Mouse (Mus musculus) forebrain, embryonic 16.5 days (tissue): ENCODE measurements around the gene Kcnj3. TPM values are rescaled to one million over a fixed set of nuclear protein-coding genes. Genes with fewer than 3 reads are reported as not detected.

Experiments used
- ATAC-seq: fragments of 200-750 bp; cut with Nextera tagmentation; 2 replicates; pipeline ENCODE4 v1.8.0; 2017; ENCODE audit warnings: mild to moderate bottlenecking, moderate library complexity
- H3K27ac ChIP-seq: fragments of 300-500 bp; sonication (generic); 2 replicates; pipeline ENCODE4 v1.5.1; 2014; ENCODE audit warnings: low read length, control low read depth
- H3K27me3 ChIP-seq: fragments of 300-500 bp; sonication (generic); replicated peaks from 2 replicates; pipeline ENCODE4 v1.6.1; 2014; ENCODE audit warnings: low read length; ENCODE audit not compliant: control insufficient read depth, insufficient read depth
- H3K36me3 ChIP-seq: fragments of 300-500 bp; sonication (generic); 2 replicates; pipeline ENCODE4 v1.6.1; 2014; ENCODE audit not compliant: control insufficient read depth, insufficient read depth
- H3K4me1 ChIP-seq: fragments of 300-500 bp; sonication (generic); replicated peaks from 2 replicates; pipeline ENCODE4 v1.6.1; 2014; ENCODE audit warnings: low read length; ENCODE audit not compliant: control insufficient read depth, insufficient read depth
- H3K4me2 ChIP-seq: fragments of 300-500 bp; sonication (generic); 2 replicates; pipeline ENCODE4 v1.6.1; 2014; ENCODE audit warnings: mild to moderate bottlenecking, low read length, control low read depth
- H3K4me3 ChIP-seq: fragments of 300-500 bp; sonication (generic); replicated peaks from 2 replicates; pipeline ENCODE4 v1.5.1; 2014; ENCODE audit warnings: mild to moderate bottlenecking, low read length, control low read depth
- H3K9ac ChIP-seq: fragments of 300-500 bp; sonication (generic); replicated peaks from 2 replicates; pipeline ENCODE4 v1.6.1; 2014; ENCODE audit warnings: low read depth, low read length, control low read depth
- H3K9me3 ChIP-seq: fragments of 300-500 bp; sonication (generic); 2 replicates; pipeline ENCODE4 v1.6.1; 2016; ENCODE audit warnings: low read length; ENCODE audit not compliant: control insufficient read depth
- WGBS: fragments of 180-500 bp; shearing (Covaris S2); extraction: QIAGEN DNeasy Blood & Tissue Kit; methylation state at CpG from one replicate; pipeline ENCODE4 v1.1.7; 2014; 5-methylcytosine and 5-hydroxymethylcytosine counted together
- polyA plus RNA-seq: library from polyadenylated mRNA; unstranded; fragments of >200 nt; fragmentation: Nextera tagmentation; extraction: Ambion mirVana; gene quantifications from 2 replicates; pipeline ENCODE4 v1.2.1, GENCODE M21; 2015

The Kcnj3 gene
- polyA plus RNA-seq, 1 experiment from 2014 or later, result 7.5 TPM

GRCm38 (mm10) chr2:55569291-55569690, 133.5 kb downstream of the Kcnj3 start:
- no peaks in the 10 kb centered on the region for H3K4me1 ChIP-seq
- no peak for ATAC-seq

DNA sequence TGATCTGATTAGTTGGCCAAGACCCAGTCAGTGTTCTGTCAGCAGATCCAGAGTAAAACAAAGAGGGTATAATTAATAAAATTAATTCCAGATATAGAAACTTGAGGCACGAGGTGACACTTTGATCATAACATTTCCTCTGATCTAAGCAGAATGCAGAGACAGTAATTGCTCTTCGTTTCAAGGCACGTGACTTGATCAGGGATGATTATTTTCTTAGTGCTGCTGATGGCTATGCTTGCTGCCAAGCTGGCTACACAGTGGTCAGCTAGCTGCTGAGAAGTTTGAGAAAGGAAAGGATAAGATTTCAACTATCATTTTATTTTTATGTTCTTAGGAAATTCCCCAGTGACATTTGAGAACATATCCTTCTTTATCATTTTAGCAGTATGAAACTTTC, 135.7 kb downstream of the Kcnj3 start:
- 53% methylated on average over 3 of the region's 3 CpGs for WGBS
- no peak overlapping the region for H3K4me3 ChIP-seq
- H3K36me3 ChIP-seq, result no peaks in the 10 kb centered on the region
- no peak overlapping the region for H3K27ac ChIP-seq
- no peaks in the 10 kb centered on the region for H3K27me3 ChIP-seq
- H3K9me3 ChIP-seq, result no peaks in the 10 kb centered on the region
- no peak overlapping the region for H3K4me2 ChIP-seq
- no peak overlapping the region for H3K9ac ChIP-seq
- no peak for ATAC-seq
- no peaks in the 10 kb centered on the region for H3K4me1 ChIP-seq

More at GRCm38 (mm10) chr2:55569291-55569690, 133.5 kb downstream of the Kcnj3 start:
- Histone ChIP-seq H3K9me3 (no peaks in the 10 kb centered on the region), H3K9ac (no peak overlapping the region), H3K36me3 (no peaks in the 10 kb centered on the region), H3K4me2 (no peak overlapping the region), H3K27me3 (no peaks in the 10 kb centered on the region), H3K4me3 (no peak overlapping the region), H3K27ac (no peak overlapping the region)
- WGBS, result 94% methylated on average over 7 of the region's 7 CpGs

GRCm38 (mm10) chr2:55580286-55580685, 144.5 kb downstream of the Kcnj3 start:
- Histone ChIP-seq H3K27me3 (no peaks in the 10 kb centered on the region), H3K4me3 (no peak overlapping the region), H3K4me2 (no peak overlapping the region), H3K36me3 (no peaks in the 10 kb centered on the region), H3K4me1 (no peaks in the 10 kb centered on the region), H3K9ac (no peak overlapping the region), H3K27ac (no peak overlapping the region), H3K9me3 (no peaks in the 10 kb centered on the region)
- ATAC-seq, result peak; percentile 52
- 37% methylated on average over 2 of the region's 2 CpGs for WGBS

DNA sequence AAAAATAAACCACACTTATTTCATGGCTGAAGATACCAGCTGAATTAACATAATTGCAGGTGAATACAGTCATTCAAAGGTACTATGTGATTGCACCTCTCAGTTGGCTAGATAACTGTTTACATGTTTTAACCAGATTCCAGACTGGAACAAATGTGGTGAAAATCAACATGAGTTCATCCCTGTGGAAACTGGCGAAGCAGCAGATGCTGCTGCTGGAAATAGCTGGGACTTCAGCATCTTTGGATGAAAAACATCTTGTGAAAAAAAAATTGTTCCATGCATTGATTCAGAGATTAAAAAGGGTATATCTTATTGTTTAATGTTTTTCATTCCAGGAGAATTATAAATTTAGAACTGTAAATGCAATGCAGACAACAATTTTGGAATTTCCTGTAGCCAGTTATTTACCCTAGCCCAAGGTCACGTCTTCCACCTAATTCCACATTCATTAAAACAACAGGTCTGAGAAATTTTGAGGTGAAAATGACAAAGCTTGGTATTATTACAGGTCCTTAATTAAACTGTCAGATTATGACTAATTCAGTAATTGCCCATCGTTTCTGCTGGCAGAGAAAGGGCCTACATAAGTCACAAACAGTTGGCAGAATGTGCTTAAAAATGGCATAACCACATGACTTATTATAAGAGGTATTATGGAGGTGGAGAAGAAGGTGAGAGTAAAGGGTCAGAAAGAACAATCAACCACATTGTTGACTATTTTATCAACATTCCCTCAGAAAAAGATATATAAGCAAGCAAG, 155.6 kb downstream of the Kcnj3 start:
- no peak overlapping the region for H3K27ac ChIP-seq
- 55% methylated on average over 3 of the region's 3 CpGs for WGBS
- no peaks in the 10 kb centered on the region for H3K4me1 ChIP-seq
- no peaks in the 10 kb centered on the region for H3K9me3 ChIP-seq
- no peak overlapping the region for H3K4me2 ChIP-seq
- H3K36me3 ChIP-seq, result no peaks in the 10 kb centered on the region
- H3K27me3 ChIP-seq, result no peaks in the 10 kb centered on the region
- no peak overlapping the region for H3K4me3 ChIP-seq
- no peak for ATAC-seq
- no peak overlapping the region for H3K9ac ChIP-seq
